Mouse (Mus musculus) forebrain, embryonic 14.5 days (tissue): ENCODE data around the gene Mgat5b. TPM values are rescaled to one million over a fixed set of nuclear protein-coding genes. Genes with fewer than 3 reads are reported as not detected.

Experiments used
- ATAC-seq: fragments of 200-750 bp; cut with Nextera tagmentation; 2 replicates; pipeline ENCODE4 v1.8.0; 2017; ENCODE audit warnings: mild to moderate bottlenecking, moderate library complexity
- DNase-seq: peaks from one replicate; pipeline ENCODE4 v3.0.0-alpha.2; 2015; ENCODE audit warnings: low spot score
- H3K27ac ChIP-seq: fragments of 300-500 bp; sonication (generic); 2 replicates; pipeline ENCODE4 v1.5.1; 2014; ENCODE audit warnings: low read depth, mild to moderate bottlenecking, control low read depth, low read length, moderate library complexity
- H3K27me3 ChIP-seq: fragments of 300-500 bp; sonication (generic); replicated peaks from 2 replicates; pipeline ENCODE4 v1.6.1; 2014; ENCODE audit warnings: low read length, control low read depth, mixed read lengths; ENCODE audit not compliant: control insufficient read depth, insufficient read depth
- H3K36me3 ChIP-seq: fragments of 300-500 bp; sonication (generic); 2 replicates; pipeline ENCODE4 v1.6.1; 2014; ENCODE audit warnings: low read length, control low read depth; ENCODE audit not compliant: control insufficient read depth, insufficient read depth
- H3K4me1 ChIP-seq: fragments of 300-500 bp; sonication (generic); 2 replicates; pipeline ENCODE4 v1.6.1; 2014; ENCODE audit warnings: antibody characterized with exemption, low read length, control low read depth; ENCODE audit not compliant: control insufficient read depth, insufficient read depth
- H3K4me2 ChIP-seq: fragments of 300-500 bp; sonication (generic); 2 replicates; pipeline ENCODE4 v1.6.1; 2014; ENCODE audit warnings: mild to moderate bottlenecking, control low read depth, low read length
- H3K4me3 ChIP-seq: fragments of 300-500 bp; sonication (generic); 2 replicates; pipeline ENCODE4 v1.5.1; 2014; ENCODE audit warnings: low read depth, low read length, control low read depth
- H3K9ac ChIP-seq: fragments of 300-500 bp; sonication (generic); 2 replicates; pipeline ENCODE4 v1.6.1; 2014; ENCODE audit warnings: mild to moderate bottlenecking, low read length, control low read depth, moderate library complexity
- H3K9me3 ChIP-seq: fragments of 300-500 bp; sonication (generic); replicated peaks from 2 replicates; pipeline ENCODE4 v1.6.1; 2016; ENCODE audit warnings: low read length, control low read depth, mixed read lengths; ENCODE audit not compliant: control insufficient read depth
- WGBS: fragments of 180-500 bp; shearing (Covaris S2); extraction: QIAGEN DNeasy Blood & Tissue Kit; methylation state at CpG from one replicate; pipeline ENCODE4 v1.1.7; 2014; 5-methylcytosine and 5-hydroxymethylcytosine counted together
- polyA plus RNA-seq: library from polyadenylated mRNA; unstranded; fragments of >200 nt; fragmentation: Nextera tagmentation; extraction: Ambion mirVana; gene quantifications from 2 replicates; pipeline ENCODE4 v1.2.1, GENCODE M21; 2014

Mgat5b gene
- polyA plus RNA-seq, 1 experiment from 2014 or later: 21.1 TPM

- peak overlapping the region; percentile 61; the same call in 1 of the 2 replicates for H3K27ac ChIP-seq
- ATAC-seq: peak; percentile 69
- no peak overlapping the region for H3K9ac ChIP-seq
- DNase-seq: peak; percentile 80
- no peaks in the 10 kb centered on the region for H3K27me3 ChIP-seq
- WGBS: 28% methylated on average over 5 of the region's 5 CpGs
- H3K4me2 ChIP-seq: no peak overlapping the region
- H3K4me1 ChIP-seq: peaks cover 10% of the 10 kb centered on the region
- H3K9me3 ChIP-seq: no peaks in the 10 kb centered on the region
- H3K36me3 ChIP-seq: peaks cover 55% of the 10 kb centered on the region
- no peak overlapping the region for H3K4me3 ChIP-seq
Measured at GRCm38 (mm10) chr11:116980313-116980712, 61.6 kb downstream of the Mgat5b start.

- 57% methylated on average over 4 of the region's 4 CpGs for WGBS
- DNase-seq: no peak
- no peak overlapping the region for H3K27ac ChIP-seq
- no peak for ATAC-seq
- H3K4me1 ChIP-seq: peaks cover 10% of the 10 kb centered on the region
- H3K4me3 ChIP-seq: no peak overlapping the region
- H3K4me2 ChIP-seq: no peak overlapping the region
- H3K36me3 ChIP-seq: peaks cover 63% of the 10 kb centered on the region
- no peaks in the 10 kb centered on the region for H3K9me3 ChIP-seq
- H3K27me3 ChIP-seq: no peaks in the 10 kb centered on the region
- H3K9ac ChIP-seq: no peak overlapping the region
Measured at GRCm38 (mm10) chr11:116982543-116982942, 63.9 kb downstream of the Mgat5b start.

GRCm38 (mm10) chr11:116985504-116986385 lies 67.1 kb downstream of the Mgat5b start:
- H3K9ac ChIP-seq: no peak overlapping the region
- H3K27ac ChIP-seq: no peak overlapping the region
- no peak overlapping the region for H3K4me2 ChIP-seq
- 86% methylated on average over 14 of the region's 15 CpGs for WGBS
- no peak for ATAC-seq
- no peaks in the 10 kb centered on the region for H3K9me3 ChIP-seq
- no peaks in the 10 kb centered on the region for H3K27me3 ChIP-seq
- H3K4me3 ChIP-seq: no peak overlapping the region
- H3K4me1 ChIP-seq: peaks cover 3% of the 10 kb centered on the region; the same call in 1 of the 2 replicates
- no peak for DNase-seq
- H3K36me3 ChIP-seq: peaks cover 47% of the 10 kb centered on the region

- Histone ChIP-seq H3K4me3 (no peak overlapping the region), H3K4me2 (no peak overlapping the region), H3K9me3 (no peaks in the 10 kb centered on the region), H3K36me3 (peaks cover 33% of the 10 kb centered on the region), H3K27ac (no peak overlapping the region), H3K9ac (no peak overlapping the region), H3K4me1 (0 out of 2 replicates have a peak, but pooled peaks cover 2% of the 10 kb centered on the region), H3K27me3 (no peaks in the 10 kb centered on the region)
- DNase-seq: peak; percentile 50
- WGBS: 24% methylated on average over 8 of the region's 8 CpGs
- 0 out of 2 replicates have a peak, but pooled peaks have one; percentile 38 for ATAC-seq
Measured at GRCm38 (mm10) chr11:116988131-116988530, 69.5 kb downstream of the Mgat5b start.

- 0 out of 2 replicates have a peak, but pooled peaks cover 2% of the 10 kb centered on the region for H3K4me1 ChIP-seq
- H3K36me3 ChIP-seq: peaks cover 15% of the 10 kb centered on the region
- H3K27ac ChIP-seq: no peak overlapping the region
- no peak for ATAC-seq
- 64% methylated on average over 7 of the region's 7 CpGs for WGBS
- no peak overlapping the region for H3K4me2 ChIP-seq
- no peaks in the 10 kb centered on the region for H3K9me3 ChIP-seq
- H3K4me3 ChIP-seq: no peak overlapping the region
- no peaks in the 10 kb centered on the region for H3K27me3 ChIP-seq
- H3K9ac ChIP-seq: no peak overlapping the region
- peak; percentile 54 for DNase-seq
Measured at GRCm38 (mm10) chr11:116990231-116990630, 71.6 kb downstream of the Mgat5b start.

- DNase-seq: no peak
- ATAC-seq: no peak
- Histone ChIP-seq H3K4me2 (no peak overlapping the region), H3K36me3 (peaks cover 4% of the 10 kb centered on the region; the same call in 1 of the 2 replicates), H3K9me3 (no peaks in the 10 kb centered on the region), H3K27me3 (no peaks in the 10 kb centered on the region), H3K4me3 (no peak overlapping the region), H3K4me1 (0 out of 2 replicates have a peak, but pooled peaks cover 2% of the 10 kb centered on the region), H3K27ac (peak overlapping the region; percentile 9; the same call in 1 of the 2 replicates), H3K9ac (no peak overlapping the region)
- WGBS: 74% methylated on average over 8 of the region's 8 CpGs
Measured at GRCm38 (mm10) chr11:116991410-116991809, 72.7 kb downstream of the Mgat5b start.

- Histone ChIP-seq H3K27ac (no peak overlapping the region), H3K9me3 (no peaks in the 10 kb centered on the region), H3K27me3 (no peaks in the 10 kb centered on the region), H3K4me2 (no peak overlapping the region), H3K9ac (no peak overlapping the region), H3K36me3 (0 out of 2 replicates have a peak, but pooled peaks cover 4% of the 10 kb centered on the region), H3K4me1 (0 out of 2 replicates have a peak, but pooled peaks cover 2% of the 10 kb centered on the region), H3K4me3 (no peak overlapping the region)
- DNase-seq: no peak
- 84% methylated on average over 6 of the region's 6 CpGs for WGBS
- no peak for ATAC-seq
Measured at GRCm38 (mm10) chr11:116991964-116992363, 73.3 kb downstream of the Mgat5b start.

GRCm38 (mm10) chr11:116994095-116994582 lies 75.5 kb downstream of the Mgat5b start:
- Histone ChIP-seq H3K4me1 (no peaks in the 10 kb centered on the region), H3K27ac (no peak overlapping the region), H3K27me3 (no peaks in the 10 kb centered on the region), H3K4me2 (peak overlapping the region; percentile 45), H3K9me3 (no peaks in the 10 kb centered on the region), H3K9ac (peak overlapping the region; percentile 22; the same call in 1 of the 2 replicates), H3K4me3 (peak overlapping the region; percentile 11), H3K36me3 (no peaks in the 10 kb centered on the region)
- ATAC-seq: peak; percentile 65
- WGBS: 1% methylated on average over 18 of the region's 18 CpGs
- DNase-seq: peak; percentile 80

- no peak overlapping the region for H3K9ac ChIP-seq
- no peak overlapping the region for H3K4me2 ChIP-seq
- H3K36me3 ChIP-seq: no peaks in the 10 kb centered on the region
- ATAC-seq: no peak
- no peaks in the 10 kb centered on the region for H3K27me3 ChIP-seq
- 16% methylated on average over 3 of the region's 3 CpGs for WGBS
- H3K27ac ChIP-seq: no peak overlapping the region
- H3K4me1 ChIP-seq: no peaks in the 10 kb centered on the region
- no peak for DNase-seq
- H3K9me3 ChIP-seq: no peaks in the 10 kb centered on the region
- no peak overlapping the region for H3K4me3 ChIP-seq
Measured at GRCm38 (mm10) chr11:116996976-116997375, 78.3 kb downstream of the Mgat5b start.
